Mouse (Mus musculus): ENCODE results near the gene Itfg2.

Itfg2 gene

GRCm38 (mm10) chr6:128436356-128437005, 11.8 kb upstream of the Itfg2 start:
- in situ Hi-C loops (cut with MboI, MseI), result loop anchor here (10.0 kb wide), 2 partner anchors 788 to 982 kb away; no protein-coding TSS in a partner anchor

DNA sequence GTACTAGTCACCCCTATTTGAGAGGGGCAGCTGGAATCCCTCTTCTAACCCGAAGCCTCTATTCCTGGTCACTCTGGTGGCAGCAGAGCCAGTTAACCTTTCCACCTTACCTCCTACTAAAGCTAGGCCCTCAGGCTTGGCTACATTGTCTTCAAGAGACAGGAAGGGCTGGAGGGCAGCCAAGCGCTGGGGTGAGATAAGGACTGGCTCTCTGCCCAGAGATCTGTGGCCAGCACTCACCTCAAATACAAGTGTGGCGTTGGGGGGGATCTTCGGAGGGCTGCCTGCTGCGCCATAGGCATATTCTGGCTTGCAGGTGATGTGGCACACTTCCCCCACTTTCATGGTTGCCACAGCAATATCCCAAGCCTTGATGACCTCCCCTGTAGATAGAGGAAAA, 10.7 kb upstream of the Itfg2 start:
- in situ Hi-C loops (cut with MboI, MseI), result loop anchor here (10.0 kb wide), 2 partner anchors 789 to 981 kb away; no protein-coding TSS in a partner anchor

- in situ Hi-C loops (cut with MboI, MseI), result loop anchor here (10.0 kb wide), 2 partner anchors 791 to 979 kb away; no protein-coding TSS in a partner anchor
Observed at GRCm38 (mm10) chr6:128433566-128433965, 8.8 kb upstream of the Itfg2 start.

GRCm38 (mm10) chr6:128432356-128432915, 7.7 kb upstream of the Itfg2 start:
- in situ Hi-C loops (cut with MboI, MseI), result loop anchor here (10.0 kb wide), 2 partner anchors 792 to 978 kb away; no protein-coding TSS in a partner anchor

GRCm38 (mm10) chr6:128429826-128430225, 5.1 kb upstream of the Itfg2 start:
- in situ Hi-C loops (cut with MboI, MseI), result loop anchor here (10.0 kb wide), 3 partner anchors 795 to 1325 kb away; partner anchors contain the start of gene Tigar

DNA sequence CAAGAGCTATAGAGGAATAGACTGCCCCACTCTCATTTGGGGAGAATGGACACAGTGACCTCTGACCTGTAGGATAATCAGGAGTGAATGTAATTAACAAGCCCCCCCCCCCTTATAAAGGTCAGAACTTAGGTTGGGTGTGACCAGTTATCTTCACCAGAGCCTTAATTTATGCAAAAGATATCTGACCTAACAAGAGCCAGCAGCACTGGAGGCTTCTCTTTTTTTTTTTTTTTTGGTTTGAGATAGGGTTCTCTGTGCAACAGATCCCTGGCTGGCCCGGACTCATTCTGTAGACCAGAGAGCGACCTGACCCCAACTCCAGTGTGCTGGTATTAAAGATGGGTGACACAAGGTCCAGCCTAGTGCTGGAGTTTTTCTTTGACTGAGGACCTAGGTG, 4.6 kb upstream of the Itfg2 start:
- in situ Hi-C loops (cut with MboI, MseI), result loop anchor here (10.0 kb wide), 1 partner anchor 1324 kb away; the partner anchor contains the start of gene Tigar

- in situ Hi-C loops (cut with MboI, MseI), result loop anchor here (10.0 kb wide), 1 partner anchor 1323 kb away; the partner anchor contains the start of gene Tigar
Observed at GRCm38 (mm10) chr6:128427571-128427970, 2.8 kb upstream of the Itfg2 start.

DNA sequence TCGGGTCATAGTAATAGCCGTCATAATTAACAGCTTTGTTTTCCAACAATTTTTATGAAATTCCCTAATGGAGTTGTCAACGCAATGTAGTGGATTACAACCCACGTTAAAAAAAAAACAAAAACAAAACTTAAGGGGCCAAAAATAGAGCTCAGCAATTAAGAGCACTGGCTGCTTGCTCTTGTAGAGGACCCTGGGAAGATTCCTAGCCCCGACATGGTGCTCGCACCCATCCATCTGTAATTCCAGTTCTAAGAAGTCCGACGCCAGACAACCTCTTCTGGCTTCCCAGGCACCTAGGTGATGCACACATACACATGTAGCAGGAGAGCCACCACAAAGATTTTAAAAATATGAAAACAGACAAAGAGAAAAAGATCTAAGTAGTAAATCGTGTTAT, 315 bp upstream of the Itfg2 start:
- in situ Hi-C loops (cut with MboI, MseI), result loop anchor here (10.0 kb wide), 1 partner anchor 1320 kb away; the partner anchor contains the start of gene Tigar

DNA sequence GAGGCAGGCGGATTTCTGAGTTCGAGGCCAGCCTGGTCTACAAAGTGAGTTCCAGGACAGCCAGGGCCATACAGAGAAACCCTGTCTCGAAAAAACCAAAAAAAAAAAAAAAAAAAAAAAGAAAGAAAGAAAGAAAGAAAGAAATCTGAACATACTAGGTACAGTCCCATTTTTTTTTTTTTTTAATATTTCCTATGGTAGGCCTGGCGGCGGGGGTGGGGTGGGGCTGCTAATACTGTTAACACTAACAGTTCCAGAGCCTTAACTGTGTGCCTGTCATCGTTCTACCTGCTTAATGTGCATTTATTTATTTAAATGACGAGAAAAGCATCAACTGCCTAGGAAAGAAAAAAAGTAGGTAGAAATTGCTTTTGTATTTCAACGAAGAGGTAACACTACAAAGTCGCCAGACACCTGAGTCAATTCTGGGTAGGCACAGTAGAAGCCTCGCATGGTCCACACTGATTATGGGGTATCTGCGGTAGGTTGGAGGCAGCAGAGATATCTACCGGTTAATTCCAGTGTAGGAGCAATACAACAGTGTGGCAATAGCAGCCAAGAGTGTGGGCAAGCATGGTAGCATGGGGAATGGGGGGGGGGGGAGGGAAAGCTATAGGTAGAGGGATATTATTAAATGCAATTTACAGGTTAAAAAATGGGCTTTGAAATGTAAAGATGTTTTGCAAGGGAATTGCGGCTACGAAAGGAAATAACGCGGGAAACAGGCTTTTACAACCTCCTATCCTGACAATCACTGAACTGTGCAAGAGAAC, 1.0 kb downstream of the Itfg2 start:
- in situ Hi-C loops (cut with MboI, MseI), result loop anchor here (10.0 kb wide), 1 partner anchor 1319 kb away; the partner anchor contains the start of gene Tigar

GRCm38 (mm10) chr6:128421480-128421879, 3.3 kb downstream of the Itfg2 start:
- in situ Hi-C loops (cut with MboI, MseI), result loop anchor here (10.0 kb wide), 1 partner anchor 1317 kb away; the partner anchor contains the start of gene Tigar

DNA sequence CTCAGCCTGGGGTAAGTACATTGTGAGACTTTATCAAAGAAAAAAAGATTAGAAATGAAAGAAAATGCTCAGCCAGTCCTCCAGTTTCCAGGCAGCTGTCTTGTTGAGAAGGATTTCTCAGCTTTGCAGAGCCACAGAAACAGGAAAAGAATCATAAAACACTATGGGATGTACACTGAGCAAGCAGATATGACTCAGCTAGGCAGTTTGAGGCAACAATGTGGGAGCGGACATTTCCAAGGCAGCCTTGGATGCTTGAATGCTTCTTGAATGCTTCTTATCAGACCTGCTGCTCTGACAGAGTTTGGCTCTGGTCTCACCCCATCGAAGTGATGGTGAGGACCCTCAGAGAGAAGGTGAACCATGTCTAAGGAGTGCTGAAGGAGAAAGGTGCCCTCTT, 3.7 kb downstream of the Itfg2 start:
- in situ Hi-C loops (cut with MboI, MseI), result loop anchor here (10.0 kb wide), 1 partner anchor 1316 kb away; the partner anchor contains the start of gene Tigar

DNA sequence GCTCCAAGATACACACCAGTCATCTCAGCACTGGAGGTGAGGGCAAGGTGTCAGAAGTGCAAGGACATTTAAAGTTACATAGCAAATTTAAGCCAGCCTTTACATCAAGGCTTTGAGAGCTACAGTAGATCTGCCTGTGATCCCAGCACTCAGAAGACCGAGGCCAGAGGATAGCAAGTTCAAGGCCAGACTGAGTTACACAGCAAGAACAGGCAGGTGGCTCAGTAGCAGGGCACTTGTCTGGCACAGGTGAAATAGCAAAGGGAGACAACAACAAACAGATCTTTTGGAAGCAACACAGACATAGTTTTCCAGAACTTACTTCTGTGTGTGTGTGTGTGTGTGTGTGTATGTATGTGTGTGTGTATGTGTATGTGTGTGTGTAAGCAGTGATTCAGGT, 6.7 kb downstream of the Itfg2 start:
- in situ Hi-C loops (cut with MboI, MseI), result no loop called here

GRCm38 (mm10) chr6:128416169-128416568, 8.6 kb downstream of the Itfg2 start:
- in situ Hi-C loops (cut with MboI, MseI), result no loop called here

DNA sequence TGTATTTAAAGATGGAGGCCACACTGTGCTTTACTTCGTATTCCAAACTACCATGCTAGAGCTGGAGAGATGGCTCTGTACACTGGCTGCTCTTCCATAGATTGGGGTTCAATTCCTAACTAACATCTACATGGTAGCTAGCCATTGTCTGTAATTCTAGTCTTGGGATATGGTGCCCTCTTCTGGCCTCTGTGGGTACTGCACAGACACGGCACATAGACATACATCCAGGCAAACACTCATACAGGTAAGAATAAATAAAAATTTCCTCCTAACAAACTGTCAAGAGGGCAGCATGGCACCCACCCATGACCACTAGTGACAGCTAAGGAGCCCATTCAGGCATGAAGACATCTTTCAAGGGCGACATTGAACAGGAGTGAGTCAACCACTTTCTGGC, 13.6 kb downstream of the Itfg2 start:
- in situ Hi-C loops (cut with MboI, MseI), result loop anchor here (5.0 kb wide), 2 partner anchors 34 to 89 kb away; partner anchors contain the start of genes Gm44596 and Tex52

DNA sequence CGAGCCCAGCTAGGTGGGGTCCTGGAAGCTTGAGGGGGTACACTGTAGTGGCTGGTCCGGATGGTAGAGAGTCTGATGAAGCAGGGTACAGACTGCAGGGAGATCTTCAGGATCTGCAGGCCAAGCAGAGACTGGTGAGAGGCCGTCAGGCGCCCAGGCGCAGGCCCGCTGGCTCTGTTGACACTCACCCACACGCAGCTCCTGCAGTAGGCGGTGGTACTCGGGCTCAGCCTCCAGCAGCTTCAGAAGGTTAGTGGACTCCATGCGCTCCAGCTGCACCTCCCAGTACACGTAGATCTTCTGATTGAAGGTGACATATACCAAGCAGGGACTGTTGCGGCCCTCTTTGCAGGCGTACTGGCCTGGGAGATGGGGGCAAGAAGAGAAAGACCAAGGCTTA, 14.4 kb downstream of the Itfg2 start:
- in situ Hi-C loops (cut with MboI, MseI), result loop anchor here (5.0 kb wide), 2 partner anchors 33 to 88 kb away; partner anchors contain the start of genes Gm44596 and Tex52

DNA sequence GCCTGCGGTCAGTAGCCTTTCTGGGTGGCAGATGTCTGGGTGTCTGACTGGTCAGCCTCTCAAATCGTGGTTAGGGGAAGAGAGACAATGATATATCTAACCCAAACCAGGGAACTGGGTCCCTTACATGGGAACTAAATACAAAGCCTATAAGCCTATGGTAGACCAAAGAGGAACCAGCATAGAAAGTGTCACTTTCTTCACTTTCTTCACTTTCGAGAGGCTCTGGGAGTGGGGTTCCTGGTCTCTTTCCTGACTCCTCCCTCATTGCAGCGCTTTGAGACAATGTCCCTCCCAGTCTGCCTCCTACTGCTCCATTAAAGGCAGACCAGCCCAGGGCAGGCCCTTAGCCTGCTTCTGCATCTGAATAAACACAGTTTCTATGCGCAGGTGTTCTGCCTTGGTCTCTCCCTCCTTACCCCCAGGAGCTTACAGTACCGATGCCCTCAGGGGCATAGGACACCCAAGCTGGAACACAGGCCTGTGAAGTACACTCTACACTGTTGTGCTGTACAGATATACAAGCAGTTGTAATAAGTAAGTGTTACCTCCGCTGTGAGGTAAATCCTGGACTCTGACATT, 16.1 kb downstream of the Itfg2 start:
- in situ Hi-C loops (cut with MboI, MseI), result no loop called here

- in situ Hi-C loops (cut with MboI, MseI), result no loop called here
Observed at GRCm38 (mm10) chr6:128404708-128405107, 20.0 kb downstream of the Itfg2 start.

DNA sequence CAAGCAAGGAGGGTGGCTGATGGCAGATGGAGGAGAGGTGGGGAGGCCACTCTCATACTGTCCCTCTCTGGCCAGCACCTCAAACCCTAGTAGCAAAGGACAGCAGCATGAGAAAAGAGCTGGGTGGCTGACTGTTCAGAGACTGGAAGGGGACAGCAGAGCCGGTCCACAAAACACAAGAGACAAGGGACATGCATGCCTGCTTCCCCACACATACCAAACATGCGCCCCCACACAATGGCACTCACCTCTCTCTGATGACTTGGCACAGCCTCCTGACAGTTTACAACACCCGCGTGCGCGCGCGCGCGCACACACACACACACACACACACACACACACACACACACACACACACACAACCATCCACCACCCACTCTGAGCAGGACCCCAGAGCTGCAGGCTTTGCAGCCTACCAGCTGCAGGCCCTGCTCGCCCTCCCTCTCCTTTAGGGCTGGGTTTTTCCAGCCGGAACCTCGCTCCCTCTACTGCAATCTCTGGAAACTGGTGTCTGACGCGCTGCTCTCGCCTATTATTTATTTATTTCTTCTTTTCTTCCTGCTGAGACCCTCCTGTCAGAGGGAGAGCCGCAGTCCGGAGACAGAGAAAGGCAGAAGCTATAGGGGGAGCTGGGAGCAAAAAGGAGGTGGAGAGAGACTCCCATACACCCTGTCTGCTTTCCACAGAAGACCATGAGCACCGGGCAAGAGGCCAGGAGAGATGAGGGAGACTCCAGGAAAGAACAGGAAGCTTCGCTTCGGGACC, 25.1 kb downstream of the Itfg2 start:
- in situ Hi-C loops (cut with MboI, MseI), result no loop called here

GRCm38 (mm10) chr6:128398996-128399395, 25.7 kb downstream of the Itfg2 start, which contains the start of gene Nrip2:
TSS of gene Nrip2 (plus strand) at chr6:128399296.
- in situ Hi-C loops (cut with MboI, MseI), result no loop called here

GRCm38 (mm10) chr6:128397574-128398261, 27.0 kb downstream of the Itfg2 start:
- in situ Hi-C loops (cut with MboI, MseI), result no loop called here

All from T-helper 2 cell (primary cell).